Mouse (Mus musculus) forebrain, embryonic 12.5 days (tissue): ENCODE results near the gene Cavin3. TPM values are rescaled to one million over a fixed set of nuclear protein-coding genes. Genes with fewer than 3 reads are reported as not detected.

Experiments
- ATAC-seq: fragments of 200-750 bp; cut with Nextera tagmentation; 2 replicates; pipeline ENCODE4 v1.8.0; 2017; ENCODE audit warnings: moderate TSS enrichment; ENCODE audit not compliant: low FRiP score
- H3K27ac ChIP-seq: fragments of 300-500 bp; sonication (generic); 2 replicates; pipeline ENCODE4 v1.5.1; 2016; ENCODE audit warnings: mild to moderate bottlenecking
- H3K27me3 ChIP-seq: fragments of 300-500 bp; sonication (generic); 2 replicates; pipeline ENCODE4 v1.6.1; 2016; ENCODE audit warnings: mild to moderate bottlenecking
- H3K36me3 ChIP-seq: fragments of 300-500 bp; sonication (generic); replicated peaks from 2 replicates; pipeline ENCODE4 v1.6.1; 2016; ENCODE audit warnings: mild to moderate bottlenecking
- H3K4me1 ChIP-seq: fragments of 300-500 bp; sonication (generic); 2 replicates; pipeline ENCODE4 v1.6.1; 2016
- H3K4me2 ChIP-seq: fragments of 300-500 bp; sonication (generic); 2 replicates; pipeline ENCODE4 v1.6.1; 2016; ENCODE audit warnings: mild to moderate bottlenecking, moderate library complexity
- H3K4me3 ChIP-seq: fragments of 300-500 bp; sonication (generic); replicated peaks from 2 replicates; pipeline ENCODE4 v1.5.1; 2016; ENCODE audit warnings: mild to moderate bottlenecking
- H3K9ac ChIP-seq: fragments of 300-500 bp; sonication (generic); 2 replicates; pipeline ENCODE4 v1.6.1; 2016; ENCODE audit warnings: mild to moderate bottlenecking
- H3K9me3 ChIP-seq: fragments of 300-500 bp; sonication (generic); 2 replicates; pipeline ENCODE4 v1.6.1; 2016
- WGBS: fragments of 180-500 bp; shearing (Covaris S2); methylation state at CpG from one replicate; pipeline ENCODE4 v1.1.7; 2016; 5-methylcytosine and 5-hydroxymethylcytosine counted together
- polyA plus RNA-seq: library from polyadenylated mRNA; unstranded; fragments of >200 nt; fragmentation: Nextera tagmentation; extraction: Ambion mirVana; gene quantifications from 2 replicates; pipeline ENCODE4 v1.2.1, GENCODE M21; 2016

Gene Cavin3
- polyA plus RNA-seq: 20.2 and 24.7 TPM in 2 replicates

GRCm38 (mm10) chr7:105481505-105482411 lies at the start of gene Cavin3:
Gene Cavin3, minus strand, starts transcription at chr7:105482300.
- H3K4me1 ChIP-seq: peaks cover 29% of the 10 kb centered on the region
- H3K27me3 ChIP-seq: peaks cover 19% of the 10 kb centered on the region
- peak within 1 kb of the TSS; percentile 57 for H3K9ac ChIP-seq
- H3K4me2 ChIP-seq: peak within 1 kb of the TSS; percentile 76
- no peak within 1 kb of the TSS for H3K27ac ChIP-seq
- H3K36me3 ChIP-seq: no peaks in the 10 kb centered on the region
- WGBS: 2% methylated on average over 63 of the region's 63 CpGs
- peak; percentile 85 for ATAC-seq
- no peaks in the 10 kb centered on the region for H3K9me3 ChIP-seq
- peak within 1 kb of the TSS; percentile 46 for H3K4me3 ChIP-seq

GRCm38 (mm10) chr7:105528094-105528493 lies 46.0 kb upstream of the Cavin3 start:
- H3K4me3 ChIP-seq: no peak overlapping the region
- 79% methylated on average over 4 of the region's 4 CpGs for WGBS
- H3K4me2 ChIP-seq: no peak overlapping the region
- ATAC-seq: no peak
- no peaks in the 10 kb centered on the region for H3K4me1 ChIP-seq
- H3K9ac ChIP-seq: no peak overlapping the region
- no peaks in the 10 kb centered on the region for H3K36me3 ChIP-seq
- no peak overlapping the region for H3K27ac ChIP-seq
- H3K27me3 ChIP-seq: no peaks in the 10 kb centered on the region
- H3K9me3 ChIP-seq: no peaks in the 10 kb centered on the region

GRCm38 (mm10) chr7:105527306-105527937 lies 45.3 kb upstream of the Cavin3 start:
- Histone ChIP-seq H3K9ac (no peak overlapping the region), H3K36me3 (no peaks in the 10 kb centered on the region), H3K27ac (no peak overlapping the region), H3K4me3 (no peak overlapping the region), H3K4me1 (no peaks in the 10 kb centered on the region), H3K4me2 (no peak overlapping the region), H3K27me3 (no peaks in the 10 kb centered on the region), H3K9me3 (no peaks in the 10 kb centered on the region)
- 44% methylated on average over 1 of the region's 1 CpGs for WGBS
- ATAC-seq: peak; percentile 77; the same call in 1 of the 2 replicates

GRCm38 (mm10) chr7:105524222-105524621 lies 42.1 kb upstream of the Cavin3 start:
- no peak overlapping the region for H3K4me3 ChIP-seq
- no peaks in the 10 kb centered on the region for H3K27me3 ChIP-seq
- WGBS: 95% methylated on average over 2 of the region's 2 CpGs
- no peak for ATAC-seq
- no peak overlapping the region for H3K9ac ChIP-seq
- no peak overlapping the region for H3K4me2 ChIP-seq
- no peaks in the 10 kb centered on the region for H3K9me3 ChIP-seq
- no peaks in the 10 kb centered on the region for H3K36me3 ChIP-seq
- H3K4me1 ChIP-seq: no peaks in the 10 kb centered on the region
- H3K27ac ChIP-seq: no peak overlapping the region

GRCm38 (mm10) chr7:105520201-105520600 lies 38.1 kb upstream of the Cavin3 start:
- Histone ChIP-seq H3K36me3 (no peaks in the 10 kb centered on the region), H3K27me3 (0 out of 2 replicates have a peak, but pooled peaks cover 4% of the 10 kb centered on the region), H3K9ac (no peak overlapping the region), H3K4me1 (peaks cover 8% of the 10 kb centered on the region; the same call in 1 of the 2 replicates), H3K4me3 (no peak overlapping the region), H3K9me3 (no peaks in the 10 kb centered on the region), H3K4me2 (no peak overlapping the region), H3K27ac (no peak overlapping the region)
- ATAC-seq: no peak
- 39% methylated on average over 6 of the region's 6 CpGs for WGBS

GRCm38 (mm10) chr7:105519771-105520170 lies 37.7 kb upstream of the Cavin3 start:
- no peak overlapping the region for H3K9ac ChIP-seq
- H3K4me1 ChIP-seq: peaks cover 8% of the 10 kb centered on the region; the same call in 1 of the 2 replicates
- H3K27ac ChIP-seq: no peak overlapping the region
- no peak for ATAC-seq
- H3K9me3 ChIP-seq: no peaks in the 10 kb centered on the region
- WGBS: 74% methylated on average over 2 of the region's 2 CpGs
- no peak overlapping the region for H3K4me2 ChIP-seq
- no peaks in the 10 kb centered on the region for H3K36me3 ChIP-seq
- 0 out of 2 replicates have a peak, but pooled peaks cover 4% of the 10 kb centered on the region for H3K27me3 ChIP-seq
- H3K4me3 ChIP-seq: no peak overlapping the region

GRCm38 (mm10) chr7:105519336-105519735 lies 37.2 kb upstream of the Cavin3 start:
- no peaks in the 10 kb centered on the region for H3K9me3 ChIP-seq
- no peaks in the 10 kb centered on the region for H3K36me3 ChIP-seq
- H3K4me1 ChIP-seq: peaks cover 8% of the 10 kb centered on the region; the same call in 1 of the 2 replicates
- no peak overlapping the region for H3K9ac ChIP-seq
- 0 out of 2 replicates have a peak, but pooled peaks cover 4% of the 10 kb centered on the region for H3K27me3 ChIP-seq
- H3K27ac ChIP-seq: no peak overlapping the region
- H3K4me2 ChIP-seq: no peak overlapping the region
- ATAC-seq: no peak
- no peak overlapping the region for H3K4me3 ChIP-seq
- WGBS: 74% methylated on average over 11 of the region's 11 CpGs

GRCm38 (mm10) chr7:105516669-105517360 lies 34.7 kb upstream of the Cavin3 start:
- Histone ChIP-seq H3K4me3 (no peak overlapping the region), H3K9me3 (no peaks in the 10 kb centered on the region), H3K27ac (no peak overlapping the region), H3K4me1 (peaks cover 8% of the 10 kb centered on the region; the same call in 1 of the 2 replicates), H3K9ac (no peak overlapping the region), H3K4me2 (no peak overlapping the region), H3K27me3 (0 out of 2 replicates have a peak, but pooled peaks cover 4% of the 10 kb centered on the region), H3K36me3 (no peaks in the 10 kb centered on the region)
- WGBS: 38% methylated on average over 9 of the region's 9 CpGs
- ATAC-seq: no peak

GRCm38 (mm10) chr7:105515178-105515577 lies 33.1 kb upstream of the Cavin3 start:
- Histone ChIP-seq H3K27ac (no peak overlapping the region), H3K4me1 (peaks cover 8% of the 10 kb centered on the region; the same call in 1 of the 2 replicates), H3K4me3 (no peak overlapping the region), H3K4me2 (no peak overlapping the region), H3K36me3 (no peaks in the 10 kb centered on the region), H3K9ac (no peak overlapping the region), H3K9me3 (no peaks in the 10 kb centered on the region), H3K27me3 (0 out of 2 replicates have a peak, but pooled peaks cover 4% of the 10 kb centered on the region)
- WGBS: 18% methylated on average over 5 of the region's 5 CpGs
- ATAC-seq: peak; percentile 58; the same call in 1 of the 2 replicates

- Histone ChIP-seq H3K4me1 (peaks cover 8% of the 10 kb centered on the region; the same call in 1 of the 2 replicates), H3K36me3 (no peaks in the 10 kb centered on the region), H3K27me3 (0 out of 2 replicates have a peak, but pooled peaks cover 4% of the 10 kb centered on the region), H3K9me3 (no peaks in the 10 kb centered on the region), H3K4me2 (no peak overlapping the region), H3K9ac (no peak overlapping the region), H3K27ac (no peak overlapping the region), H3K4me3 (no peak overlapping the region)
- WGBS: 77% methylated on average over 5 of the region's 5 CpGs
- no peak for ATAC-seq
Observed at GRCm38 (mm10) chr7:105514561-105514960, 32.5 kb upstream of the Cavin3 start.

GRCm38 (mm10) chr7:105513845-105514291 lies 31.8 kb upstream of the Cavin3 start:
- Histone ChIP-seq H3K4me3 (no peak overlapping the region), H3K4me1 (peaks cover 8% of the 10 kb centered on the region; the same call in 1 of the 2 replicates), H3K9me3 (no peaks in the 10 kb centered on the region), H3K9ac (no peak overlapping the region), H3K27ac (no peak overlapping the region), H3K27me3 (0 out of 2 replicates have a peak, but pooled peaks cover 4% of the 10 kb centered on the region), H3K4me2 (no peak overlapping the region), H3K36me3 (no peaks in the 10 kb centered on the region)
- no peak for ATAC-seq
- WGBS: 62% methylated on average over 5 of the region's 5 CpGs

- no peak for ATAC-seq
- Histone ChIP-seq H3K4me3 (no peak overlapping the region), H3K36me3 (no peaks in the 10 kb centered on the region), H3K9ac (no peak overlapping the region), H3K27ac (no peak overlapping the region), H3K9me3 (no peaks in the 10 kb centered on the region), H3K4me1 (no peaks in the 10 kb centered on the region), H3K27me3 (no peaks in the 10 kb centered on the region), H3K4me2 (no peak overlapping the region)
- 80% methylated on average over 5 of the region's 5 CpGs for WGBS
Observed at GRCm38 (mm10) chr7:105510143-105510542, 28.0 kb upstream of the Cavin3 start.
